Mouse (Mus musculus) thymus, postnatal 25 days (tissue): Measurements from ENCODE around the gene Osr1.
A peak's percentile ranks its signal among the peaks of the same experiment; 100 is the strongest.

Experiments used
- DNase-seq: peaks from one replicate; pipeline ENCODE4 v3.0.0; 2022

Gene Osr1

DNA sequence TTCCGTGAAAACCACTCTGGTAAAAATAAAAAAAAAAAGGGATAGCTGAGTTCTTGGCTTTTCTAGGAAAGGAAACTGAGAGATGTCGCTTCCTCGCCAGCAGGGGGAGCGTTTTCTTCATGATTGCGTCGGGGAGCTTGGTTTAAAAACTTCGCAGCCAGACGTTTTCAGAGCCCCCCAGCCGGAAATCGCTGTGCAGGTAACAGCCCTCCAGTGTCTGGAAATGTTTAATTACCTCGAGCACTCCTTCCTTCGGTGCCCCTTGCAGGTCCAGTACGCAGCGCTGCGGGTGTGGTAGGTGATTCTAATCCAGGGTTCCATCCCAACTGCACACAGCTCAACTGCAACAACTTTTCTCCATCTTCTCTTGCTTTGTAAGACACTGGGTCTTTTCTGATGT lies at the start of gene Osr1:
Gene Osr1 (plus strand): TSS at position 146 of the 400 bp plus-strand sequence.
- peak; percentile 28 for DNase-seq

DNA sequence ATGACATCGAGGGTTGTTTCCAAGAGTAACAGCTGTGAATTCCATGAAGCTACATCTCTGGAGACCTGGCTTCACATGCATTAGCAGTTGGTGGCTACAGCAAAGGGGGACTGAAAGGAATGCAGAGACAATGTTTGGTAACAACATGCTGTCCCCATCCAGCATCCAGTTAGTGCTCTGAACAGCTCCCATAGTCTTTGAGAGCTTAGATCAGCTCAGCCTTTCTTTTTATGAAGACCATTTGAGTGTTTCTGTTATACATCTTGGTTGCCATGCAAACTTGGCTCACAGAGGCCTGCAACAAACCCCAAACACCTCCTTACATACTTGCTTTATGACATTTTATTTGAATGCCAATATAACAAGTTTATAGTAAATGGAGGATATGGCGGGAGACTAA lies 19.6 kb upstream of the Osr1 start:
- no peak for DNase-seq

DNA sequence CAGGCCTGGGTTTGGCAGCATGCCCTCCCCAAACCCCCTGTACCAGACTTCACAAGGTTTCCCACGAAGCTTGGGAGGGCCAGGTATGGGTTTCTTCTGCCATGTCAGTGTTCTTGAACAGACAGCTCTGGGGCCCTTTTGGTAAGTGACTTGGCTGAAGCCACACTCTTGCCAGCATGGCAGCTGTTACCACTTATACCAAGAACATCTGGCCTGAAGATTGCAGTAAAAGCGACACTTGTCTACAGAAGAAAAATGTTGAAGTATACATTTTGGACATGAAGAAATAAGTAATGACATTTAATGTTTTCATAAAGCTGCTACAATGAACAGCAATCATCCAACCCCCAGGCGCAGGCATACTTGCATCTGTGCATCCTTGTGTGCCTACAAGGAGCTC lies 5.0 kb upstream of the Osr1 start:
- no peak for DNase-seq

DNA sequence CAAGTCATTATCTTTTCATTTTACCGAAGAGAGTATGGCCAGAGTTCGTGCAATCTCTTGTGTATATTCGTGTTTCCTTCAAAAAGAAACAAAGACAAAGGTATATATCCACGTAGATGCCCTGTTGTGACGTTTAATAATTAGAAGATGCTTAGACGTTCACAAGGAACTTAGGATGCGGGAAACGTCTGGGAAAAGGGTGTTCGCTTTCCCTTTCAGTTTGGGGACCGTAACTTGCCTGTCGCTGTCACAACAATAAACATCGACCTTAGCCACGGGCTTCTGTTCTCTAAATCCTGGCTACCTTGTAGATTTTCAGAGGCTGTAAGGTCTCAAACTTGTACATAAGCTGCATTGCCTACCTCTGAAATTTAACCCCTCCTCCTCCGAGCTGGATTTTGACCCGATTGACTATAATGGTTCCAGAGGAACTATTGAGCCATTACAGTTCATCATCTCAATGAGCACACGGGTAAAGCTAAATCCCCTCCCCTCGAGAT lies 630 bp downstream of the Osr1 start:
- DNase-seq, result no peak

DNA sequence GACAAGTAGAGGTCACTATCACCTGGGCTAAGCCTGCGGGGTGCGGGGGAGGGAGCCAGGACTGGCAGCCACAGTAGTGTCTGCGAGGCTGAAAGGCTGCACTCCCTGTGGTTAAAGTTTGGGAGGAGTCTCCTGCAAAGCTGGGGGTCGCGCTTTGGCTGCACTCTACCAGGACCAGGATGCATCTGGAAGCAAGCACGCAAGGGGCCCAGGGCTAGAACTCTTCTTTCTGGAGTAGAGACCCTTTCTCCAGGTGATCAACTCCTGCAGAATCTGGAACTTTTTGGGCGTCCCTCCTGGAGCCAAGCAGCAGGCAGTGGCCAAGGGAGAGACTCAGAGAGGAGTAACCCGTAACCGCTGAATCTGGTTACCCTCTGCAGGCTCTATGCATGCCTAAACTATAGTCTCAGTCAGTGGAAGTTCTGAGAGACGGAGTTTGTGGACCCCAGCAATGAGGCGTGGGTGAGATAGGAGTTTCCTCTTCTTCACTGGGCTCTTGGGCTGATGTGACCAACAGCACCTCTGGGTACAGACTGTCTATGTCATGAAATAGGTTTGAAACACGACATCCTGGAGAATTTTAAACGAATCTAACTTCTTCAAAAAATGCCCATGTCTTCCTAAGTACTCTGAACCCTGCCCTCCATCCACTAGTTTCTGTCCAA lies 1.5 kb downstream of the Osr1 start:
- no peak for DNase-seq

DNA sequence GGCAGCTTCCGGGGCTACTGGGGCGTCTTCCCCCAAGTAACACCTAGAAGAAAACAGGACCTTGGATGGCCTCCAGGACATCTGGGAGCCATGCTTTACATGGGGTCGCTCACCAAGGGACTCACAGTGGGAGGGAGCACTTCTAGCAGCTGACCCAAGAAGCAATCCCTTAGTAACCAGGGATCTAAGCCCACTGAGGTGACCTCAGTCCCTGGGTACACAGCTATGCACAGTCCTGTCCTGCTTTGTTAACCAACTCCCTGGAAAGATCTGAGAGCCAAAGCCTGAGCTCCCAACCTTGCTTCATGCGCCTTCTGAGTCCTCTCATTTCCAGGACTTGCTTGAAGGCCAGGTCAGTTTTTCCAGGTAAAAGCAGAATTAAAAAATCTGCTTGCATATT lies 2.1 kb downstream of the Osr1 start:
- no peak for DNase-seq

DNA sequence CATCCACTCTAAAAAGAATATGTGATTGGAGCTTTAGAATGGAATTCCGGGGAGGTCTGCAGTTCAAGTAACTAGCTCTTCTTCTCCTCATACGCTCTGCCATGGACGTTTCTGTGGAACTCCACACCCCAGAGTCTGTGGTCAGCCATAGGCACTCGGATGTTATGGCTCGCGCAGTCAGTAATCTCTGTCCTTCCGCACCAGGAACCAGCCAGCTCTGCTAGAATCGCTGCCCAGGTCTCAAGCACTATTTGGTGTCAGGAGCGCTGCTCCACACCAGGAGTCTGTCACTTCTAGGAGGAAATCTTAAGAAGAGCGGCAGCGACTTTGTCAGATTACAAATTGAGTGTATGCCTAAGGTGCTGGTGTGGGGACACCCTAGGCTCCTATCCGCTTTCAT lies 3.8 kb downstream of the Osr1 start:
- DNase-seq, result no peak

DNA sequence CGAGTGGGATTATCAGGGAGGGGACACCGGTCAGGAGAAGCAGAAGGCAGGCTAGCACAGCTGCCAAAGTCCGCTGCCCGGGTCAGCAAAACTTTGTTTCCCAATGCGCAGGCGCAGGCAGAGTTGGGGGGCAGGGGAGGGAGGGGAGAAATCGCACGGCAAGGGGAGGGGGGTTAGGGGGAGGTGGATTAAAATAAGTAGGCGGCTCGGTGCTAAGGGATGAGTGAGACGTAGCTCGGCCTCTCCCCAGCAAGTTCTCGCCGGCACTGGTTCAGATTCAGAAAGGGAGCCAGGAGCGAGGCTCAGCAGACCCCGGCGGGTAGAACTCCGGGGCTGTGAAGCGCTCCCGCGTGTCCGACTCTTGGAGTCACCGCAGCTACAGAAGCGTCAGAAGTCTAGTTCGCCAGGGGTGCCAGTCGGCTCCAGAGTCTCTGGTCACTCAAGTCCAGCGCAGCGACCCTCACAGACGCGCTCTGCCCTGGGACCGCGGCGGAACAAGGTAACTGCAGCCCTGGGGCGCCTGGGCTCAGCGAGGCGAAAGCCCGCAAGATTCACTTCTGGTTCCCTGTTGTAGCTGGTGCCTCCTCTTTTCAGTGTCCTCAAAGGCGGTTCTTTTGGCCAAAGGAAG lies 4.4 kb downstream of the Osr1 start:
- DNase-seq, result no peak

DNA sequence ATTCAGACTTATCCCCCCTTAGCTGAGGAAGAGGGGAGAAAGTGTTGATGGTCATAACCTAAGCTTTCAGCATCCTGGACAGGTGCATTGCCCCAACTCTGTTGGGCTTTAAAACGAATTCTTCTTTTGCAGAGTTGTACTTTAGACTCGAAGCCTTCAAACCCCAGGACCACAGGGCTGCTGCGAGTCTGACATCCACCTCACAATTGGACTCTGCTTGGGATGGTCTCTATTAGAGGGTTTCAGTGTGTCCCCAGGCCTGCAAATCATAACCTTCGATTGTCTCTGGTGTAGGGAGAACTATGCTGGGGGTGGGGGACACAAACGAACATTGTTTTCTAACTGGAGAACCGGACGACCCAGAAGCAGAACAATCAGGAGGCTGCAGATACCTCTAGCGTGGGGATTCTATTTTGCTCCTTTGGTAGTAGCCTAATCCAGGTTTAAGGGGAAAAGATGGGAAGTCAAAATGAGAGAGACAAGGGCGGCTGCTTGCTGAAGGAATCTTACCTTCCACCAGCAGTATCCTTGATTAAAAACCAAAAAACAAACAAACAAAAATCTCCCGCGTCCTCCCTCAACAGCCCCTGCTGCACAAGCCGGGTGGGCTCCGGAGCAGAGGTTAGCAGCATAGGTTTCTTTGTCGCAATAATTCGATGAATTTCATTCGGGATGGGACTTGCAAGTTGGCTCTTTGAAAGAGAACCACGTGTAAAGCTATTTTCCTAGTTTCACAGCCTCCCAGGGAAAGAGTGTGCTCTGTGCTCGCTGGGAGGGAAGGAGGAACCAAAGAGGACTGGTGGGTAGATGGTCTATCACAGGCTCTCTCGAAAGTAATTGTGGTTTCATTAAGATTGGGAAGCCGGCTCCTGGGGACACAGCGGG lies 5.5 kb downstream of the Osr1 start:
- DNase-seq, result no peak

DNA sequence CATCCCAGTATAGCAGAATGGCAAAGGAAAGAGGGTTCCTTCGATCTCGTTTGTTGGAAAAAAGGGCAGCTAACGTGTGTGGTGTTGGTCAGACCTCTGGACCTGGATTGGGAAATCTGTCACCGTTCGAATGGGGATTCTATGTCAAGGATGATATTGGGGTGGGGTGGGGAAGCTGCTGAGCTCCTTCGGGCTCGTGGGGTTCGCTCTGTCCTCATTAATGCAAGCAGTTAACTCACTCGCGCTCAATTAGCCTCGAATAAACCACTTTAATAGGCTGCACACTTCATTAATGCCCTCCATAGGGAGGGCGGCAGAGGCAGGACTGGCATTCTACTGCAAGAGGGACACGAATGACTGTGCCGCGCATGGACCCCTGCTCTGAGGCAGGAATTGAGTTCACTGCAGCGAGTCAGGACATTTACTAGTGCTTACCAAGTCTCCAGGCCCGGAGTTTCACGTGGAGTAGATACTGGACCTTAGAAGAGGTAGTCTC lies 6.2 kb downstream of the Osr1 start:
- no peak for DNase-seq

DNA sequence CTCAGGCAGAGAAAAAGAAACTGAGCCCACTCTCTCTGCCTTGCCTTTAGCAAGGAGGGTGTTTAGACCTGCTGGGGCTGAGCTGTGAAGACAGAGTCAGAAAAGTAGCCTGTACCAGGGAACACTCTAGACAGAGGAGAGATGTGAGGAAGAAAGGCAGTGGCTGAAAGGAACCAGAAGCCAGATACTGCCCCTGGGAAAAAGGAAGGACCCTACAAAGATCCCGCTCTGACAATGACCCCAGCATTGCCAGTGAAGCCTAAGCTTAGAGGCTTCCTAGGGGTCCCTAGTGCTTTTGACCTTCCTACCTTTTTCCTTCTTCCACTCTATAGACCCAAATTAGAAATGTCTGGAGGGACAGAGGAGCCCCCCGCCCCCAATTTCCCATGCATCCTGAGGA lies 7.7 kb downstream of the Osr1 start:
- no peak for DNase-seq

DNA sequence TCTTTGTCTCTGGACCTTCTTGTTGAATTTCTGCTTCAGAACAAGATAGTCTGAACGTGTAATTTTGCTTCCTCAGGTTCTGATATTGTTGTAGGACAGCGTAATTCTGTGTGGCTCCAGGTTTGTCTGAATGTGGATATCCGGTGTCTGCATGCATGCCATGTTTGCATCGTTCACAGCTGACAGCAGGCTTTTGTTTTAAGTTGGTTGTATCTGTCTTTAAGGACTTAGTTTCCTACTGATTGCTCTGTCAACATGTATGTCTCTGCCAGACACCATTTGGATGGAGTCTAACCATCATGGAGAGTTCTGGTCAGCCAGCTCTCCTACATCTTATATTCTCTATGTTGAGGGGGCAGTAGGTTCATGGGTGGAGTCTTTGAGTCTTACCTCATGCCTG lies 8.7 kb downstream of the Osr1 start:
- no peak for DNase-seq

DNA sequence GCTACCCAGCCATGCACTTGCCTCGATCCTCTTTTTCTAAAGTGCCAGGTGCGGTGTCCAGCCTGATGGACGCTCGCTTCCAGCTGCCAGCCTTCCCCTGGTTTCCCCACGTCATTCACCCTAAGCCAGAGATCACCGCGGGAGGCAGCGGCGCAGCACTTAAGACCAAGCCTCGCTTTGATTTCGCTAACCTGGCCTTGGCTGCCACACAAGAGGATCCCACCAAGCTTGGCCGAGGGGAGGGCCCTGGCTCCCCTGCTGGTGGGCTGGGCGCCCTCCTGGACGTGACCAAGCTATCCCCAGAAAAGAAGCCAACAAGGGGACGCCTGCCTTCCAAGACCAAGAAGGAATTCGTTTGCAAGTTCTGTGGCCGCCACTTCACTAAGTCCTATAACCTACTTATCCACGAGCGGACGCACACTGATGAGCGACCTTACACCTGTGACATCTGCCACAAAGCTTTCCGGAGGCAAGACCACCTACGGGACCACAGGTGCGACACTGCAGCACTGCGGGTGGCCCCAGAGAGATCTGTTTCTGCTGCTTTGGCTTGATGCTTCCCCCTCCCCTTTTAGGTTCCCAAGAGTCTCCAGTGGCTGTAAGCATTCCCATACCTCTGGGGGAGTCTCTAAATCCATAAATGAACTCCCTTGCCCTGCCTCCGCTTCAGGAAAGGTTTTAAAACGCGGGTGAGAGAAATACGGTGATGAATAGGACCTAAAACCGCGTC lies 9.6 kb downstream of the Osr1 start:
- DNase-seq, result no peak

DNA sequence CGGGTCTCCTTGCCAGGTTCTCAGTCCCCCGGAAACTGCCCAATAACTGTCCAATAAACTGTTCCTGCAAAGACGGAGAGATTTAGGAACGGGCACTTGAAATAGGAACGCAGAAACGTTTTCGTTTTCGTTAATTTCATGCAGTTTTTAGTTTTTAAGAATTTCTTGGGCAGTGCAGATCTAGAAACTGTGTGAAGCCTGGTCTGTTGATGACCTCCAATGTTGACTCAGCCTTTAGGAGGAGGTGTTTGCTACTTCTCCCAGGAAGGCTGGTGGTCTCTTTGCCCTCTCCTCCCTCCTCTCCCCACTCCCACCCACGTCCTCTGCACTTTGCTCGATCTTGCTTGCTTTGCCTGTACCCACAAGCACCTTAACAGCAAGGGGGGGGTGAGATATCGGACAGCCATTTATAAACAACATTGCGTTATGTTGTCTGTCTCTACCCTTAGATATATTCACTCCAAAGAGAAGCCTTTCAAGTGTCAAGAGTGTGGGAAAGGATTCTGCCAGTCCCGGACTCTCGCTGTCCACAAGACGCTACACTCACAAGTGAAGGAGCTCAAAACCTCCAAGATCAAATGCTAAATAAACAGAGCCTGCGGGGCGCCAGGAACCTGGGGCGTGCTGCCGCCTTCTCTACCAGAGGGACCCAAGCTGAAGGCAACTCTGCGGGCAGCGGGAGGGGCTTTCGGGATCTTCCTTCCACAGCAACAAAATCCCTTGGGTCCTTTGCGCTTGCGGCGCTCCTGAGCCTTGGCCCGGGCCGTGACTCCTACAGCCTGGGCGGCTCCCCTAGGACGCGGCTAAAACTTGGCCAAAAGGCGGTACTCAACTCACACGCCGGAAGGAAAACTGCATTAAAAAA lies 10.4 kb downstream of the Osr1 start:
- DNase-seq, result no peak

DNA sequence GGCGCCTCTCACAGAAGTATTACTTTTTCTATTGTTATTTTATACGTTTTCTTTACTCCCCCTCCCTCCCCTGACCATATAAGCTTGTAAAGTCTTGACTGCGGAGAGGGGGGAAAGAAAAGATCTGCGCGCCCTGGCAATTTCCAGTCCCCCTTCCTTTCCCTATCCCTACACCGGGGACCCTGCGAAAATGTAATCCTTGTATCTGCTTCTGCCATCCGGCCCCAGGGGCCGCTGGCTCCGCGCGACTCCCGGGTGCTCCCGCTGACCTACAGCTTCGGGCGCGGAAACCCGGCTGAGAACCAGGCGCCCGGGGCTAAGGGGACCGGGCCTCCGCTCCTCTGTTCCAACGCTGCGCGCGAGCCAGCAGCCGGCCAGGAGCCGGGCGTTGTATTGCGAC lies 11.1 kb downstream of the Osr1 start:
- DNase-seq, result no peak

DNA sequence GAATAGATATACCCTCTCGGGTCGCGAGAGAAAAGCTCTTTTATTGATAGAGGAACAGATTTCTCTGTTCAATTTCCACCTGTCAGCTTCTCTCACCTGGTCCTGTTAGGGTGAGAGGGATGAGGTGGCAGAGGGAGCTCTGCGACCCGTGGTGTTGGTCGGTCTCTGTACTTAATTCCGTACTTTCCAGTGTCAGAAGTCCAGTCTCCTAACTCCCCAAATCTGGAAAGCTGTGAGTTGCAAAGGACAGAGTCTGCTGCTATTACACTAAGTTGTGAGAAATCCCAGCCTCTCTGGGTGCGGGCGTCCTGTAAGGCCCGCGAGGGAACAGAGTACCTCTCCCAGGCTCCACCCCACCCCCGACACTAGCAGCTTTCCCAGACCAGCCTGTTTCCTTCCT lies 11.6 kb downstream of the Osr1 start:
- no peak for DNase-seq

DNA sequence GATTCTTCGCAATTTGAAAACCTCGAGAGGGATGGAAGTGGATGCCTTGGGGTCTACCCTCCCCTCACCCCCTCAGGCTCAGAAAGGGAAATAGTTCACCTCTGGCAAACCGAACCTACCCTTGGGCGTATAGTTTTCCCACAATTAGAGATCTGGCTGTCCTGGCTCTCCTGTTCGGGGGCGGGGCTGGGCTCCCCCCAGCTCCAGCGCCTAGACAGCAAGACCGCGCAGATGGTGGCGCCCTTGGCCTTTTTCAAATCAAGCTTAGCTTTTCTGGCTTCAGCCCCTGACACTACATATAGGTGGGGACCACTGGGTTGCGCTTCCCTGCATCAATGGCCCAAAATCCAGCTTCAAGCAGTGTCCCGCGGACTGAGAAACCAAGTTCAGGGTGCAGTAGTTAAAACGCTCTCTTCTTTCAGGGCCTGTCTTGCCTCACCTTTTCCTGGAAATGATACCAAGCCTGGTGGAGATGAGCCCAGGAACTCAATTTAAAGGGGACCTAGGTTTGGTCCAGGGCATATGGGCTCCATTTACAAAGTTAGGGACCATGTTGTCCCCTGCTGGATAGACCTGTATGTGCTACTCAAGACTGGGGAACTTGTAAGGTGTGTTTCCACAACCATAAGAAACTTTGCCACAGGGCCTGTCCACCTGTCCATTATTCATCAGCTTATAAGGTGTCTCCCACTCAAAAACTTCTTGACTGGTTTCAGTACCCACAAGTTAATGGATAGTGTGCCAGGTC lies 12.5 kb downstream of the Osr1 start:
- no peak for DNase-seq

DNA sequence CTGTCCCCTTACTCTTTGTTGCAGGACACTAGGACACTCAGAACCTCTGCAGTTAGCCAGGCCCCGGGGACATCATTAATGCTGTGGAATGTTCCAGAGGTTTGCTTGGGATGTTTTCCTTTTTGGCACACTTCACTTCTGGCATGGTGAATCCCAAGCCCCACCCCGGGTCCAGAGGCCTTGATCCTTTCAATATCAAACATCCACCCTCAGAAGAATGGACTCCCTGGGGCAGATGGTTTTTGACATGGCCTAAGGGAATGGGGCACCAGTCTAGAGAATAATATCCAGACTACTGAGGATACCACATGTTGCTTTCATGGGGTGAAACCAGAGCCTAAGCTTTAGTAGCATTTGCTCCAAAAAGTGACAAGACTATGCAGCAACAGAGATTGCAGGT lies 13.5 kb downstream of the Osr1 start:
- DNase-seq, result no peak

DNA sequence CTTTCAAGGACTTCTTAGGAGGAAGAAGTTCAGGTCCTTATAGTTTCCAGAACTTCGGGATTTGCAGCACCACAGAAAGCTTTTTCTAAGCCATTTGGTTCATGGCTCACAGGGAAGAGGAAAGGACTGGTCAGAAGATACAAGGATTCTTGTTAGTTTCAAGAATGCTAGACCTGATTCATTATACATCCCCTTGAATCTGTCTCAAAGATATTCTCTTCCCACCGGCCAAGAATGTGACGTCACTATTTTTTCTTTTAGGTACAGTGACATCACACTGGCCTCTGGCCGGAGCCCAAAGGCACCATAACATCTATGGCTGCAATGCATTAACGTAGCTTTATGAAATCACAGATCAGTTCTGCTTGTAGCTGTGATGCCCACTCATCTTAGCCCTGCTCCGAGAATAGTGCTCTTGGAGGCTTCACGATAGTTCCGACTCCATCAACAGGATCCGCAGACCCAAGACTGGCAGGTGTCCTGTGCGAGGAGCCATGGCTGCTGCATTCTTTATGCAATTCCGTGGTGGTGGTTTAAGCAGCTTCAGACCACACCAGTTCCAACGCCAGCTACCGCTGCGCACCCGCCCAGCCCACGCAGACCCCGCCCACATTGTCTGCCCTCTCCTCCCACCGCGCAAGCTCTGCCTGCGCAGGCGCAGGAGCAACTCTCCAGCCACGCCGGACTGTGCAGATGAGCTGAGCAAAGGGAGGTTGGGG lies 14.6 kb downstream of the Osr1 start:
- DNase-seq, result no peak

DNA sequence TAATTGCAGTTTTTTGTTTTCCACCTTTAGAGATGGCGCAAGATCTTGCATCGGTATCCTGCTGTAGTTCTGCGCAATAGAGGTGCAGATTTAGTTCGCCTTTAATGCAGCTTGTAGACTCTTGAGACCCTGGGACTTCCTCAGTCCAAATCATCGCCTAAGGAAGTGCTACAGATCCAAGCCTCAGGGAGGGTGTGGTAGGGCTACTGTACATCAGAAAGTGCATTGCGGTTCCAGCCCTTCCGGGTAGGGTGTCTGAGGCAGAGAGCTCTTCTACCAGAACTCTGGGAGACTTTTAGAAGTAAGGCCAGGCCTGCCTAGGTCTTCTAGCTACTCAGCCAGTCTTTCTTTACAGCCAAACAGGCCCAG lies 15.2 kb downstream of the Osr1 start:
- no peak for DNase-seq

DNA sequence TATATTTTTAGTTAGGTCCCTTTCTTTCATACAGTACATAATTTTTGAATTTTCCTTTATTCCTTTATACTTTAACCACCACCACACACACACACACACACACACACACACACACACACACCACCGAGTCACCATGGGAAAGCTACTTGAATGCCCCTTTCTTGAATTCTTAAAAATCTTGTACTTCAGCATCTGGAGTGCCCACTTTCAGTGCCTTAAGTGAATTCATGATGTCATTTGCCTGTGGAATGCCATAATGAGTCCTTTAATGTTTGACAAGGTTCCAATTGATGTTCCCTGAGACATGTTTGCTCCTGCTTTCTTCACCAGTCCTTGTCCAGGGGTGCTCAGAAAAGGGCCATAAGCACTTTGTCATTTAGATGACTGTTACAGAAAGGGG lies 17.8 kb downstream of the Osr1 start:
- DNase-seq, result no peak
